Mouse (Mus musculus): ENCODE measurements around the gene Itpr2. TPM values are rescaled to one million over a fixed set of nuclear protein-coding genes. Genes with fewer than 3 reads are reported as not detected.
A peak's percentile ranks its signal among the peaks of the same experiment; 100 is the strongest.

Itpr2 gene
- polyA plus RNA-seq, 1 experiment from 2014 or later: 12.2 TPM

DNA sequence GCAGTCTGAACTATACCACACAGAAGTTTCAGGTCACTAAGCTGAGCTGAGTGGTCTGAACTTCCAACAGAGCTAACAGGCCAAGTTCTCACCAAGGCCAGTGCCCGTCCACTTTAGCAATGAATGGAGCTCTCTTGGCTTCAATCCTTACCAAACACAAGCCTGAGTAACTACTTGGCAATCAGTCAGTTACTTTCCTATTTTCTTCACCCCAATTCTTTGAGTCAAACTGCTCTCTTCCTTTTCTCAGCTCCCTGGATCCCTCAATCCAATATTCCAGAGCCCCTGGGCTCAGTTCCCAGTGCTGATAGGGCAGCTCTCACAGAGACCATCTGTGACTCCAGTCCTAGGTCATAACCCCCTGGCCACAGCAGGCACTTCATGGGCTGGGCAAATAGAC lies 305.3 kb downstream of the Itpr2 start:
- Histone ChIP-seq H3K27ac (no peak overlapping the region), H3K9me3 (no peaks in the 10 kb centered on the region), H3K4me1 (no peaks in the 10 kb centered on the region), H3K4me3 (replicated peaks) (no peak overlapping the region), H3K27me3 (replicated peaks) (no peaks in the 10 kb centered on the region), H3K36me3 (no peaks in the 10 kb centered on the region), H3K9ac (no peak overlapping the region), H3K4me2 (no peak overlapping the region)
- no peak for ATAC-seq (ENCODE audit: insufficient read depth, low FRiP score, low read depth)
- 82% methylated on average over 1 of the region's 1 CpGs for WGBS

DNA sequence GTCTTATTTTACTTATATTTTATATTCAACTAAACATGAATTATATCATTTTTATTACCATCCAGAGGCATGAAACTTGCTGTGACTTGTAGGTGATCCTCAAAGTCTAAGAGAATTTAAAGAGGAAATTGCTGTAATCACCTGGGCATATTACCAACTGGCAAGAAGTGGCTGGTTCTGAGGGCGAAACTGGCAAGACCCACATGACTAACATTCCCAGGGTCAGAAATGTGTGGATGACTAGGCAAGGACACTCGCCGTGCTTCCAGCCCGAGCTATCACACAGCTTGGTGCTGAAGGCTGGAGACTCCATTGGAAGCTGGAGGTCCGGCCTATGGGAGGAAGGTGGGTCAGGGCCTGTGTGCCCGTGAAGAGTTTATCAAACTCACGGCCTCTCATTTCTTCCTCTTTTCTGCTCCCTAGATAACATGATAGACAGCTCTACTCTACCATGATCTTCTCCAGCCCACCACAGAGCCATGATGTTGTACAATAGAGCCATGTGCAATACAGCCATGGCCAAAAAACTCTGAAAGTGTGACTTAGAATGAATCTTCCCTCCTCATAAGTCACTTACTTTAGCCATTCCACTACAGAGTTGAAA lies 306.1 kb downstream of the Itpr2 start:
- Histone ChIP-seq H3K27me3 (replicated peaks) (no peaks in the 10 kb centered on the region), H3K36me3 (no peaks in the 10 kb centered on the region), H3K9me3 (no peaks in the 10 kb centered on the region), H3K4me3 (replicated peaks) (no peak overlapping the region), H3K9ac (no peak overlapping the region), H3K4me1 (no peaks in the 10 kb centered on the region), H3K27ac (no peak overlapping the region), H3K4me2 (no peak overlapping the region)
- no peak for ATAC-seq (ENCODE audit: insufficient read depth, low FRiP score, low read depth)
- 86% methylated on average over 7 of the region's 7 CpGs for WGBS

DNA sequence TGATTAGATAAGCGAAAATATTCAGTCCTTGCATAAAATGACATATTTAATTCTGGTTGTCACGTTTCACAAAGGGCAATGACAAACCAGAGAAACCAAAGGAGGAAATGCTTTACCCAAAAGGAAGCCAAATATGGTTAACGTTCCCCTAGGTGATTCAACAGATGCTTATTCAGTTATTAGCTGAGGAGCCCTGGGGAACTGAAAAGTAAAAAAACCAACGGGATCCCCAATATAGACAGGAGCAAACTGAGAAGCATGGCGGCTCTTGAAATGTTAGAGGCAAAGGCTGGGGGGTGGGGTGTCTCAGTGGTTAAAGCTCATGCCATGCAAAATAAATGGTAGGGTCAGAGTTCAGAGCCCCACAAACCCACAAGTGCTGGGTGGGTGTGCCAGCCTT lies 310.1 kb downstream of the Itpr2 start:
- 78% methylated on average over 5 of the region's 5 CpGs for WGBS
- Histone ChIP-seq H3K4me1 (no peaks in the 10 kb centered on the region), H3K27me3 (replicated peaks) (no peaks in the 10 kb centered on the region), H3K27ac (no peak overlapping the region), H3K4me2 (no peak overlapping the region), H3K36me3 (no peaks in the 10 kb centered on the region), H3K4me3 (replicated peaks) (no peak overlapping the region), H3K9me3 (no peaks in the 10 kb centered on the region), H3K9ac (no peak overlapping the region)
- ATAC-seq (ENCODE audit: insufficient read depth, low FRiP score, low read depth): no peak

- Histone ChIP-seq H3K4me3 (replicated peaks) (no peak overlapping the region), H3K27me3 (replicated peaks) (no peaks in the 10 kb centered on the region), H3K9ac (no peak overlapping the region), H3K27ac (no peak overlapping the region; the same call in 1 of the 2 replicates), H3K4me1 (no peaks in the 10 kb centered on the region), H3K4me2 (no peak overlapping the region), H3K9me3 (no peaks in the 10 kb centered on the region), H3K36me3 (no peaks in the 10 kb centered on the region)
- ATAC-seq (ENCODE audit: insufficient read depth, low FRiP score, low read depth): peak; percentile 35; the same call in 1 of the 2 replicates
- WGBS: 37% methylated on average over 8 of the region's 8 CpGs
Measured at GRCm38 (mm10) chr6:146190006-146190405, 312.0 kb downstream of the Itpr2 start.

GRCm38 (mm10) chr6:146185532-146185931 lies 316.5 kb downstream of the Itpr2 start:
- H3K36me3 ChIP-seq: no peaks in the 10 kb centered on the region
- H3K4me1 ChIP-seq: no peaks in the 10 kb centered on the region
- no peak overlapping the region for H3K9ac ChIP-seq
- no peak overlapping the region for H3K4me3 ChIP-seq (replicated peaks)
- H3K27me3 ChIP-seq (replicated peaks): no peaks in the 10 kb centered on the region
- ATAC-seq (ENCODE audit: insufficient read depth, low FRiP score, low read depth): no peak
- 88% methylated on average over 2 of the region's 2 CpGs for WGBS
- H3K27ac ChIP-seq: no peak overlapping the region
- H3K4me2 ChIP-seq: no peak overlapping the region
- no peaks in the 10 kb centered on the region for H3K9me3 ChIP-seq

DNA sequence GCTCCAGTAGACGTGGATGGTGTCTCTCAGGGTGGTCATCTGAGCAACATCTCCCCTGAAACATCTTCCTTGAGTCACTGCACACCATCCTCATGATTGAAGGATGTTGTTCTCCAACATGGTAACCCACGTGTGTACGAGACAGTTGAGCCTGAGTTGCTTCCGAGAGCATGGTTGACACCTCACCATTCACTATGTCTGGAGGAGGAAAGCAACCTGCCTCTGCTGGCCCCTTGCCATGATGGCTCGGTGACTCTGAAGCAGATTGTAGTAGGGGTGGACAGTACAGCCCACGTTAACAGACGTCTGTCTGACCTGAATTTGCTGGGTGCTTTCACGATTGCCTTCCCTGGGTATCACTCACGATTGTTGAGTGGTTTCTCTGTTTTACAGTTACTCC lies 317.3 kb downstream of the Itpr2 start:
- Histone ChIP-seq H3K27ac (no peak overlapping the region), H3K4me2 (no peak overlapping the region), H3K27me3 (replicated peaks) (no peaks in the 10 kb centered on the region), H3K4me1 (no peaks in the 10 kb centered on the region), H3K36me3 (no peaks in the 10 kb centered on the region), H3K4me3 (replicated peaks) (no peak overlapping the region), H3K9me3 (no peaks in the 10 kb centered on the region), H3K9ac (no peak overlapping the region)
- WGBS: 89% methylated on average over 9 of the region's 9 CpGs
- no peak for ATAC-seq (ENCODE audit: insufficient read depth, low FRiP score, low read depth)

- H3K27me3 ChIP-seq (replicated peaks): no peaks in the 10 kb centered on the region
- ATAC-seq (ENCODE audit: insufficient read depth, low FRiP score, low read depth): no peak
- 69% methylated on average over 4 of the region's 4 CpGs for WGBS
Measured at GRCm38 (mm10) chr6:146174644-146175250, 327.3 kb downstream of the Itpr2 start.

GRCm38 (mm10) chr6:146170603-146171051 lies 331.4 kb downstream of the Itpr2 start:
- ATAC-seq (ENCODE audit: insufficient read depth, low FRiP score, low read depth): no peak; the same call in 1 of the 2 replicates
- no peak overlapping the region for H3K4me3 ChIP-seq (replicated peaks)
- no peak overlapping the region for H3K9ac ChIP-seq
- H3K27me3 ChIP-seq (replicated peaks): no peaks in the 10 kb centered on the region
- H3K36me3 ChIP-seq: no peaks in the 10 kb centered on the region
- peaks cover 3% of the 10 kb centered on the region; the same call in 1 of the 2 replicates for H3K4me1 ChIP-seq
- 73% methylated on average over 14 of the region's 14 CpGs for WGBS
- H3K4me2 ChIP-seq: no peak overlapping the region
- no peaks in the 10 kb centered on the region for H3K9me3 ChIP-seq
- H3K27ac ChIP-seq: no peak overlapping the region

More at GRCm38 (mm10) chr6:146174644-146175250, 327.3 kb downstream of the Itpr2 start:
- peaks cover 3% of the 10 kb centered on the region; the same call in 1 of the 2 replicates for H3K4me1 ChIP-seq
- no peak overlapping the region for H3K9ac ChIP-seq
- H3K4me2 ChIP-seq: no peak overlapping the region
- H3K4me3 ChIP-seq (replicated peaks): no peak overlapping the region
- no peaks in the 10 kb centered on the region for H3K36me3 ChIP-seq
- H3K27ac ChIP-seq: no peak overlapping the region
- no peaks in the 10 kb centered on the region for H3K9me3 ChIP-seq

GRCm38 (mm10) chr6:146167207-146167606 lies 334.8 kb downstream of the Itpr2 start:
- no peak overlapping the region for H3K4me3 ChIP-seq (replicated peaks)
- H3K4me1 ChIP-seq: peaks cover 3% of the 10 kb centered on the region; the same call in 1 of the 2 replicates
- H3K27ac ChIP-seq: no peak overlapping the region
- ATAC-seq (ENCODE audit: insufficient read depth, low FRiP score, low read depth): no peak
- no peak overlapping the region for H3K4me2 ChIP-seq
- H3K9ac ChIP-seq: no peak overlapping the region
- H3K27me3 ChIP-seq (replicated peaks): no peaks in the 10 kb centered on the region
- no peaks in the 10 kb centered on the region for H3K9me3 ChIP-seq
- 73% methylated on average over 5 of the region's 5 CpGs for WGBS
- H3K36me3 ChIP-seq: no peaks in the 10 kb centered on the region

- no peak overlapping the region for H3K27ac ChIP-seq
- no peaks in the 10 kb centered on the region for H3K36me3 ChIP-seq
- no peaks in the 10 kb centered on the region for H3K27me3 ChIP-seq (replicated peaks)
- WGBS: 77% methylated on average over 4 of the region's 4 CpGs
- H3K9ac ChIP-seq: no peak overlapping the region
- ATAC-seq (ENCODE audit: insufficient read depth, low FRiP score, low read depth): no peak
- H3K4me3 ChIP-seq (replicated peaks): no peak overlapping the region
- no peaks in the 10 kb centered on the region for H3K9me3 ChIP-seq
- no peaks in the 10 kb centered on the region for H3K4me1 ChIP-seq
- H3K4me2 ChIP-seq: no peak overlapping the region
Measured at GRCm38 (mm10) chr6:146159641-146160040, 342.4 kb downstream of the Itpr2 start.

DNA sequence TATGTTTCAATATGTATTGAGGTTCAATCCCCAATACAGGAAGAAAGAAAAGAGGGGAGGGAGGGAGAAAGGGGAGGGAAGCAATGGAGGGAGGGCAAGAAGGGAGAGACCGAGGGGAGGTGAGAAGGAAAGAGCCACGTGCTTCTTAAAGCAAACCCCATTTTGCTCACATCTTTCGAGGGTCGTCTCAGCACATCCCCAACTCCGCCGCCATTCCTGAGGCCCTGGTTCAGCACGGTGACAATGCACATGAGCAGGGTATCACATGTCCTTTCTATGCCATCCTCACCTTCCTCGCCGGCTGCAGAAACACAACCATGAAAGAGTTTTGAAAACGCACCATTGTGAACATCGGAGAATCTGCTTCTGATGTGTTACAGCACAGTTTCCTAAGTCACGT lies 343.3 kb downstream of the Itpr2 start:
- H3K4me1 ChIP-seq: no peaks in the 10 kb centered on the region
- no peaks in the 10 kb centered on the region for H3K27me3 ChIP-seq (replicated peaks)
- no peak overlapping the region for H3K4me3 ChIP-seq (replicated peaks)
- no peak overlapping the region for H3K4me2 ChIP-seq
- no peak overlapping the region for H3K9ac ChIP-seq
- no peak overlapping the region for H3K27ac ChIP-seq
- H3K36me3 ChIP-seq: no peaks in the 10 kb centered on the region
- H3K9me3 ChIP-seq: no peaks in the 10 kb centered on the region
- 93% methylated on average over 12 of the region's 12 CpGs for whole genome bisulfite sequencing
- ATAC-seq (ENCODE audit: insufficient read depth, low FRiP score, low read depth): no peak

DNA sequence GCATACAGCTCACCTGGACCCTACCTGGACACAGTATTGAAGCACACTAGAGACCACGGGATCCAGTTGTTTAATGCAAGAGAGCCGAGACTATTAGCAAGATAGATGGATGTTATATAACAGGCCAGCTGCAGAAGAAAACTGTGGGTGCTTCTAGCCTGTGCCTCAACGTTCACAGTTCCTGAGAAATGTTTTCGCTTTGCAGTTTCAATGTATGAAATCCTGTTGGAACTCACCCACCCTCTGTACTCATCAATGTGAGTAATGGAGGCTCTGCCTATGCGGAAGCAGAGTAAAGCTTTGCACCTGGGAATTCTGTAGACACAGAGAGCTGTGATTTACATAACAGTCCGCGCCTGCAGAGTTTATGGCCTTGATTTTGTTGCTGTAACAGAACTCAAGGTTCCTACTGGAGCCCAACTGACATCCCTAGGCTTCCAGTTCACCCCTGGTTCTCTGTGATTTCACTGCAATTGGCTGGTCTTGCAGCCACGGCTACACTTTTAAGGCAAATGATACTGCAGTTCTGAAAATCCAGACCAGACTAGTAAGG lies 344.0 kb downstream of the Itpr2 start:
- 57% methylated on average over 8 of the region's 8 CpGs for WGBS
- no peak overlapping the region for H3K9ac ChIP-seq

More for the DNA sequence above, 344.0 kb downstream of the Itpr2 start:
- ATAC-seq (ENCODE audit: insufficient read depth, low FRiP score, low read depth): no peak
- Histone ChIP-seq H3K4me1 (no peaks in the 10 kb centered on the region), H3K4me3 (replicated peaks) (no peak overlapping the region), H3K27me3 (replicated peaks) (no peaks in the 10 kb centered on the region), H3K36me3 (no peaks in the 10 kb centered on the region), H3K4me2 (no peak overlapping the region), H3K9me3 (no peaks in the 10 kb centered on the region), H3K27ac (no peak overlapping the region)
